Mouse (Mus musculus): Measurements from ENCODE around the gene Rtn3.

GRCm38 (mm10) chr19:7467915-7468314 lies 15.2 kb downstream of the Rtn3 start:
- TF ChIP-seq CTCF (IDR thresholded peaks at IDR 0.05; ENCODE audit: extremely low read depth, insufficient read depth, low read length): no peak
- no peak for TF ChIP-seq POLR2A (IDR thresholded peaks at IDR 0.05; ENCODE audit: extremely low read depth, insufficient read depth, low read length)

Data from cortical plate, adult 2 months (tissue).